Mouse (Mus musculus): ENCODE results near the gene Ncam2.
"Not testable (repeated sequence)": the region's sequence is repeated elsewhere in the genome, so short reads cannot be mapped to it uniquely, and the experiment has no call there.

Ncam2 gene

GRCm38 (mm10) chr16:81303806-81304205 is 103.3 kb downstream of the Ncam2 start:
- no peak for DNase-seq

GRCm38 (mm10) chr16:81309215-81309614 is 108.7 kb downstream of the Ncam2 start:
- no peak for DNase-seq

GRCm38 (mm10) chr16:81319037-81319436 is 118.5 kb downstream of the Ncam2 start:
- DNase-seq, result no peak

GRCm38 (mm10) chr16:81330539-81330938 is 130.0 kb downstream of the Ncam2 start:
- no peak for DNase-seq

GRCm38 (mm10) chr16:81365901-81366300 is 165.4 kb downstream of the Ncam2 start:
- DNase-seq, result no peak

- DNase-seq, result no peak
These were observed 173.7 kb downstream of the Ncam2 start for GRCm38 (mm10) chr16:81374234-81374633.

- DNase-seq, result no peak
These were observed 179.9 kb downstream of the Ncam2 start for GRCm38 (mm10) chr16:81380434-81380833.

- no peak for DNase-seq
These were observed 188.1 kb downstream of the Ncam2 start for GRCm38 (mm10) chr16:81388646-81389045.

- DNase-seq, result no peak
These were observed 234.1 kb downstream of the Ncam2 start for GRCm38 (mm10) chr16:81434559-81434958.

- DNase-seq, result no peak
These were observed 236.8 kb downstream of the Ncam2 start for GRCm38 (mm10) chr16:81437091-81437867.

- DNase-seq, result no peak
These were observed 237.4 kb downstream of the Ncam2 start for GRCm38 (mm10) chr16:81437868-81438249.

- no peak for DNase-seq
These were observed 250.4 kb downstream of the Ncam2 start for GRCm38 (mm10) chr16:81450851-81451250.

GRCm38 (mm10) chr16:81452988-81453387 is 252.5 kb downstream of the Ncam2 start:
- no peak for DNase-seq

GRCm38 (mm10) chr16:81454472-81454871 is 254.0 kb downstream of the Ncam2 start:
- no peak for DNase-seq

- DNase-seq, result not testable (repeated sequence)
These were observed 262.2 kb downstream of the Ncam2 start for GRCm38 (mm10) chr16:81462731-81463130.

GRCm38 (mm10) chr16:81472925-81473324 is 272.4 kb downstream of the Ncam2 start:
- no peak for DNase-seq

- no peak for DNase-seq
These were observed 280.6 kb downstream of the Ncam2 start for GRCm38 (mm10) chr16:81481058-81481457.

GRCm38 (mm10) chr16:81496111-81496510 is 295.6 kb downstream of the Ncam2 start:
- no peak for DNase-seq

GRCm38 (mm10) chr16:81502578-81502977 is 302.1 kb downstream of the Ncam2 start:
- DNase-seq, result no peak

GRCm38 (mm10) chr16:81536230-81536629 is 335.7 kb downstream of the Ncam2 start:
- DNase-seq, result no peak

- DNase-seq, result no peak
These were observed 387.1 kb downstream of the Ncam2 start for GRCm38 (mm10) chr16:81587565-81588107.

GRCm38 (mm10) chr16:81623276-81623675 is 422.8 kb downstream of the Ncam2 start:
- no peak for DNase-seq

- DNase-seq, result no peak
These were observed 423.3 kb downstream of the Ncam2 start for GRCm38 (mm10) chr16:81623776-81624175.

GRCm38 (mm10) chr16:81650286-81650685 is 449.8 kb downstream of the Ncam2 start:
- no peak for DNase-seq

GRCm38 (mm10) chr16:81651550-81651949 is 451.1 kb downstream of the Ncam2 start:
- DNase-seq, result peak; percentile 3

All from cerebellum, adult 9-11 months (tissue).